Mouse (Mus musculus): Measurements from ENCODE around the gene Sf3a1. TPM values are rescaled to one million over a fixed set of nuclear protein-coding genes. Genes with fewer than 3 reads are reported as not detected.

Sf3a1 gene
- polyA plus RNA-seq, 1 experiment from 2014 or later: 16.5 TPM

DNA sequence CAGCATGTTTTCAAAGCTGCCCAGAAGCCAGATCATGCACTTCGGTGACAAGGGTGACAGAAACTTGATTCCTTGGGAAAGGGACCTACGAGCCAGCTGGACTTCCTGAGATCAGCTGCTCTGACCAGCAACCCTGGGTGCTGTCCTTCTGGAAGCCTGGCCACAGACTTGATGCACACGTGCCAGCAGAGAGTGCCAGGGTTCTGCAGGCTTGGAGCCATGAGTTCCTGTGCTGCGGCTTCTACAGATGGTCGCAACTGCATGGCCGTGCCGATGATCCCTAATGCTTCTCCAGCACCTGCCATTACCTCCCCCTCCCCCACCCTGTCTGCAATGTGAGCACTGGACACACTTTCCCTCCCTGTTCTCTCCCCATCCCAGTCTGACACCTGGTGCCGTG is 68.3 kb downstream of the Sf3a1 start:
- Histone ChIP-seq H3K9me3 (ENCODE audit: control insufficient read depth) (no peaks in the 10 kb centered on the region), H3K27ac (ENCODE audit: low read depth, low read length) (no peak overlapping the region), H3K9ac (ENCODE audit: low read depth, low read length) (no peak overlapping the region), H3K4me2 (replicated peaks; ENCODE audit: low read depth) (no peak overlapping the region), H3K36me3 (ENCODE audit: control insufficient read depth, insufficient read depth) (no peaks in the 10 kb centered on the region), H3K4me1 (replicated peaks; ENCODE audit: control insufficient read depth, insufficient read depth, low read length) (no peaks in the 10 kb centered on the region), H3K27me3 (replicated peaks; ENCODE audit: control insufficient read depth, insufficient read depth, low read length) (no peaks in the 10 kb centered on the region), H3K4me3 (ENCODE audit: low read depth, low read length) (no peak overlapping the region)
- no peak for TF ChIP-seq CTCF (IDR thresholded peaks at IDR 0.05; ENCODE audit: low read depth)
- ATAC-seq: no peak
- WGBS: 60% methylated on average over 8 of the region's 8 CpGs

GRCm38 (mm10) chr11:4229841-4230240 is 69.7 kb downstream of the Sf3a1 start:
- Histone ChIP-seq H3K9me3 (ENCODE audit: control insufficient read depth) (no peaks in the 10 kb centered on the region), H3K36me3 (ENCODE audit: control insufficient read depth, insufficient read depth) (no peaks in the 10 kb centered on the region), H3K4me1 (replicated peaks; ENCODE audit: control insufficient read depth, insufficient read depth, low read length) (no peaks in the 10 kb centered on the region), H3K27me3 (replicated peaks; ENCODE audit: control insufficient read depth, insufficient read depth, low read length) (no peaks in the 10 kb centered on the region), H3K4me2 (replicated peaks; ENCODE audit: low read depth) (no peak overlapping the region), H3K27ac (ENCODE audit: low read depth, low read length) (no peak overlapping the region), H3K9ac (ENCODE audit: low read depth, low read length) (no peak overlapping the region), H3K4me3 (ENCODE audit: low read depth, low read length) (no peak overlapping the region)
- ATAC-seq: no peak
- WGBS: 61% methylated on average over 4 of the region's 4 CpGs
- TF ChIP-seq CTCF (IDR thresholded peaks at IDR 0.05; ENCODE audit: low read depth): no peak

GRCm38 (mm10) chr11:4231435-4231834 is 71.3 kb downstream of the Sf3a1 start:
- peak; percentile 59 for TF ChIP-seq CTCF (IDR thresholded peaks at IDR 0.05; ENCODE audit: low read depth)
- H3K4me2 ChIP-seq (replicated peaks; ENCODE audit: low read depth): no peak overlapping the region
- no peak overlapping the region for H3K4me3 ChIP-seq (ENCODE audit: low read depth, low read length)
- no peaks in the 10 kb centered on the region for H3K27me3 ChIP-seq (replicated peaks; ENCODE audit: control insufficient read depth, insufficient read depth, low read length)
- H3K36me3 ChIP-seq (ENCODE audit: control insufficient read depth, insufficient read depth): no peaks in the 10 kb centered on the region
- ATAC-seq: peak; percentile 74
- no peak overlapping the region for H3K9ac ChIP-seq (ENCODE audit: low read depth, low read length)
- WGBS: 62% methylated on average over 2 of the region's 2 CpGs
- no peaks in the 10 kb centered on the region for H3K4me1 ChIP-seq (replicated peaks; ENCODE audit: control insufficient read depth, insufficient read depth, low read length)
- no peaks in the 10 kb centered on the region for H3K9me3 ChIP-seq (ENCODE audit: control insufficient read depth)
- H3K27ac ChIP-seq (ENCODE audit: low read depth, low read length): no peak overlapping the region

Small RNA genes within 50 kb of the gene (microRNA-seq; reads per million reads assigned to microRNA genes)
- 1.4 reads per million for gene Mir3060

Other genes starting within 250 kb of the Sf3a1 start
- gene Slc35e4, start 245.7 kb upstream of the Sf3a1 start, polyA plus RNA-seq (2015; fragmentation: Nextera tagmentation; extraction: Ambion mirVana): 2.1 and 2.2 TPM in 2 replicates
- 283 and 305 TPM in 2 replicates for gene Tcn2, start 228.2 kb upstream of the Sf3a1 start, polyA plus RNA-seq (2015; fragmentation: Nextera tagmentation; extraction: Ambion mirVana)
- 27.6 and 31.8 TPM in 2 replicates for gene Pes1, start 196.4 kb upstream of the Sf3a1 start, polyA plus RNA-seq (2015; fragmentation: Nextera tagmentation; extraction: Ambion mirVana)
- 0.13 and 0.16 TPM in 2 replicates for gene 4930556J24Rik, start 183.6 kb upstream of the Sf3a1 start, polyA plus RNA-seq (2015; fragmentation: Nextera tagmentation; extraction: Ambion mirVana)
- gene Gal3st1, start 176.7 kb upstream of the Sf3a1 start, polyA plus RNA-seq (2015; fragmentation: Nextera tagmentation; extraction: Ambion mirVana): 30.4 and 30.6 TPM in 2 replicates
- 0.05 and 0.13 TPM in 2 replicates for gene Sec14l4, start 128.9 kb upstream of the Sf3a1 start, polyA plus RNA-seq (2015; fragmentation: Nextera tagmentation; extraction: Ambion mirVana)
- not detected in 2 replicates for gene Sec14l3, start 95.5 kb upstream of the Sf3a1 start, polyA plus RNA-seq (2015; fragmentation: Nextera tagmentation; extraction: Ambion mirVana)
- gene Mtfp1, start 64.9 kb upstream of the Sf3a1 start, polyA plus RNA-seq (2015; fragmentation: Nextera tagmentation; extraction: Ambion mirVana): 20.0 and 21.1 TPM in 2 replicates
- gene Sec14l2, start 36.9 kb upstream of the Sf3a1 start, polyA plus RNA-seq (2015; fragmentation: Nextera tagmentation; extraction: Ambion mirVana): 7.6 and 8.4 TPM in 2 replicates
- gene Rnf215, start 25.1 kb upstream of the Sf3a1 start, polyA plus RNA-seq (2015; fragmentation: Nextera tagmentation; extraction: Ambion mirVana): 15.5 and 15.6 TPM in 2 replicates
- gene Ccdc157, start 57 bp upstream of the Sf3a1 start, polyA plus RNA-seq (2015; fragmentation: Nextera tagmentation; extraction: Ambion mirVana): 1.1 and 1.7 TPM in 2 replicates
- gene Tbc1d10a, start 26.4 kb downstream of the Sf3a1 start, polyA plus RNA-seq (2015; fragmentation: Nextera tagmentation; extraction: Ambion mirVana): 37.2 and 40.8 TPM in 2 replicates
- gene Castor1, start 57.9 kb downstream of the Sf3a1 start, polyA plus RNA-seq (2015; fragmentation: Nextera tagmentation; extraction: Ambion mirVana): 10.3 and 14.7 TPM in 2 replicates
- 0.08 and 0.20 TPM in 2 replicates for gene Osm, start 76.1 kb downstream of the Sf3a1 start, polyA plus RNA-seq (2015; fragmentation: Nextera tagmentation; extraction: Ambion mirVana)
- 0.92 and 1.2 TPM in 2 replicates for gene Lif, start 97.2 kb downstream of the Sf3a1 start, polyA plus RNA-seq (2015; fragmentation: Nextera tagmentation; extraction: Ambion mirVana)